Mouse (Mus musculus) urinary bladder, adult 2 months (tissue): ENCODE measurements around the gene Scg3. TPM values are rescaled to one million over a fixed set of nuclear protein-coding genes. Genes with fewer than 3 reads are reported as not detected.
A peak's percentile ranks its signal among the peaks of the same experiment; 100 is the strongest.
"Not testable (repeated sequence)": the region's sequence is repeated elsewhere in the genome, so short reads cannot be mapped to it uniquely, and the experiment has no call there.

ENCODE experiments used
- DNase-seq: peaks from one replicate; pipeline ENCODE4 v3.0.0; 2022; ENCODE audit warnings: low spot score
- polyA plus RNA-seq: library from polyadenylated mRNA; depleted of rRNA; stranded (reverse); fragments of >200 nt; gene quantifications from 2 replicates; pipeline ENCODE4 v1.2.3, GENCODE M21; 2012; rRNA removed

Scg3 gene
- 0.85 and 0.91 TPM in 2 replicates for polyA plus RNA-seq

GRCm38 (mm10) chr9:75683426-75684191, at the start of gene Scg3:
TSS of gene Scg3 (minus strand) at chr9:75684056.
- DNase-seq, result peak; percentile 44

- no peak for DNase-seq
These were observed 36.3 kb upstream of the Scg3 start for GRCm38 (mm10) chr9:75719952-75720687.

- DNase-seq, result no peak
These were observed 35.6 kb upstream of the Scg3 start for GRCm38 (mm10) chr9:75719481-75719880.

- no peak for DNase-seq
These were observed 916 bp upstream of the Scg3 start for GRCm38 (mm10) chr9:75684772-75685171.

- no peak for DNase-seq
These were observed 436 bp upstream of the Scg3 start for GRCm38 (mm10) chr9:75684292-75684691.

- DNase-seq, result no peak
These were observed 3.2 kb downstream of the Scg3 start for GRCm38 (mm10) chr9:75680606-75681005.

- DNase-seq, result no peak
These were observed 4.2 kb downstream of the Scg3 start for GRCm38 (mm10) chr9:75679629-75680028.

GRCm38 (mm10) chr9:75678341-75678740, 5.5 kb downstream of the Scg3 start:
- no peak for DNase-seq

- DNase-seq, result no peak
These were observed 7.6 kb downstream of the Scg3 start for GRCm38 (mm10) chr9:75676226-75676625.

- no peak for DNase-seq
These were observed 11.1 kb downstream of the Scg3 start for GRCm38 (mm10) chr9:75672769-75673168.

GRCm38 (mm10) chr9:75666612-75667011, 17.2 kb downstream of the Scg3 start:
- no peak for DNase-seq

- DNase-seq, result no peak
These were observed 18.5 kb downstream of the Scg3 start for GRCm38 (mm10) chr9:75665364-75665763.

GRCm38 (mm10) chr9:75660917-75661316, 22.9 kb downstream of the Scg3 start:
- no peak for DNase-seq

- not testable (repeated sequence) for DNase-seq
These were observed 27.4 kb downstream of the Scg3 start for GRCm38 (mm10) chr9:75656456-75656855.

- DNase-seq, result no peak
These were observed 29.6 kb downstream of the Scg3 start for GRCm38 (mm10) chr9:75653981-75654911.

GRCm38 (mm10) chr9:75645405-75645804, 38.5 kb downstream of the Scg3 start:
- DNase-seq, result no peak

GRCm38 (mm10) chr9:75634226-75634625, 49.6 kb downstream of the Scg3 start:
- DNase-seq, result no peak

- no peak for DNase-seq
These were observed 50.3 kb downstream of the Scg3 start for GRCm38 (mm10) chr9:75633603-75634002.

GRCm38 (mm10) chr9:75632902-75633301, 51.0 kb downstream of the Scg3 start:
- no peak for DNase-seq

- DNase-seq, result no peak
These were observed 51.7 kb downstream of the Scg3 start for GRCm38 (mm10) chr9:75632111-75632510.

GRCm38 (mm10) chr9:75630823-75631454, 52.9 kb downstream of the Scg3 start:
- no peak for DNase-seq

GRCm38 (mm10) chr9:75626308-75626604, 57.6 kb downstream of the Scg3 start:
- no peak for DNase-seq
